Mouse (Mus musculus) CD4-positive, CD25-positive, alpha-beta regulatory T cell, adult 4 months (primary cell): ENCODE results near the gene Lgals3. TPM values are rescaled to one million over a fixed set of nuclear protein-coding genes. Genes with fewer than 3 reads are reported as not detected.

Experiments
- polyA plus RNA-seq, 2 experiments: library from polyadenylated mRNA; unstranded; fragments of 100-300 nt; shearing (Covaris generic); gene quantifications; one replicate each; pipeline ENCODE4 v1.2.1; 2017

The Lgals3 gene
- polyA plus RNA-seq, 2 experiments from 2014 or later: 12.5 to 13.6 TPM

Other genes starting within 250 kb of the Lgals3 start
- 1 to 10 TPM; 1.5 to 2.2 TPM for gene Gch1, start 178.3 kb upstream of the Lgals3 start, polyA plus RNA-seq
- 10 to 100 TPM; 12.2 to 20.7 TPM for gene Wdhd1, start 90.9 kb upstream of the Lgals3 start, polyA plus RNA-seq
- 1 to 10 TPM; 4.0 to 6.0 TPM for gene Socs4, start 90.8 kb upstream of the Lgals3 start, polyA plus RNA-seq
- gene Mapk1ip1l, start 69.5 kb upstream of the Lgals3 start, polyA plus RNA-seq: 10 to 100 TPM; 49.1 to 53.7 TPM
- gene Dlgap5, start 50.7 kb downstream of the Lgals3 start, polyA plus RNA-seq: 10 to 100 TPM; 11.4 to 13.0 TPM
- gene Fbxo34, start 82.7 kb downstream of the Lgals3 start, polyA plus RNA-seq: 10 to 100 TPM in 1 of 2 experiments, 1 to 10 TPM in 1; 9.5 to 16.1 TPM
- 10 to 100 TPM; 12.9 to 23.0 TPM for gene Atg14, start 202.9 kb downstream of the Lgals3 start, polyA plus RNA-seq